Mouse (Mus musculus) macrophage (primary cell): ENCODE results near the gene Nid2. TPM values are rescaled to one million over a fixed set of nuclear protein-coding genes. Genes with fewer than 3 reads are reported as not detected.

Experiments
- H3K27ac ChIP-seq: fragments of 350-480 bp; formaldehyde crosslinking; 2 replicates; pipeline ENCODE4 v1.9.0; 2021
- H3K36me3 ChIP-seq: fragments of 350-480 bp; formaldehyde crosslinking; 2 replicates; pipeline ENCODE4 v1.9.0; 2021; ENCODE audit errors: inconsistent target
- H3K4me3 ChIP-seq: fragments of 350-480 bp; formaldehyde crosslinking; 2 replicates; pipeline ENCODE4 v1.9.0; 2021; ENCODE audit errors: inconsistent target
- H3K79me2 ChIP-seq: fragments of 350-480 bp; formaldehyde crosslinking; 2 replicates; pipeline ENCODE4 v1.9.0; 2021; ENCODE audit errors: inconsistent target
- WGBS: methylation state at CpG from one replicate; pipeline ENCODE4 v1.1.7; 2026; ENCODE audit warnings: inconsistent platforms; ENCODE audit not compliant: missing documents; 5-methylcytosine and 5-hydroxymethylcytosine counted together
- polyA plus RNA-seq: library from polyadenylated mRNA; stranded (reverse); fragments of 250-400 nt; gene quantifications from 3 replicates; pipeline ENCODE4 v1.2.4, GENCODE M21; 2018; ENCODE audit warnings: inconsistent platforms
- total RNA-seq, 78 experiments: library from RNA; depleted of rRNA; stranded (reverse); fragments of 250-400 nt; gene quantifications; 1 replicate in 9 of 78; 2 replicates in 24 of 78; 3 replicates in 43 of 78; 4 replicates in 2 of 78; pipeline ENCODE4 v1.2.4; 2018; ENCODE audit warnings: inconsistent platforms in 56 of 78

Gene Nid2
- 10 to 100 TPM in 1 of 26 experiments, 1 to 10 TPM in 2, under 1 TPM in 20, not detected in 3; 0.22 to 17.6 (median 0.67) TPM for total RNA-seq (2018; cell fraction: chromatin; rRNA removed)
- under 1 TPM; 0.06 to 0.48 (median 0.18) TPM for total RNA-seq (2018; cell fraction: cytosol; rRNA removed)
- total RNA-seq (2018; cell fraction: nucleus; rRNA removed), result 1 to 10 TPM in 5 of 26 experiments, under 1 TPM in 19, not detected in 2; 0.16 to 9.3 (median 0.48) TPM
- polyA plus RNA-seq, result 0.21 to 3.1 TPM (median 0.24 TPM) in 3 replicates

GRCm38 (mm10) chr14:19751025-19751771, at the start of gene Nid2:
Nid2 (plus strand) TSS chr14:19751265.
- H3K36me3 ChIP-seq, result no peaks in the 10 kb centered on the region
- WGBS, result 2% methylated on average over 44 of the region's 45 CpGs
- H3K27ac ChIP-seq, result no peak within 1 kb of the TSS
- H3K79me2 ChIP-seq, result no peaks in the 10 kb centered on the region
- H3K4me3 ChIP-seq, result peak within 1 kb of the TSS; percentile 40

- Histone ChIP-seq H3K27ac (no peak overlapping the region), H3K4me3 (no peak overlapping the region), H3K36me3 (no peaks in the 10 kb centered on the region), H3K79me2 (no peaks in the 10 kb centered on the region)
Observed at GRCm38 (mm10) chr14:19701546-19701945, 49.5 kb upstream of the Nid2 start.

- no peak overlapping the region for H3K4me3 ChIP-seq
- H3K79me2 ChIP-seq, result no peaks in the 10 kb centered on the region
- H3K27ac ChIP-seq, result no peak overlapping the region
- no peaks in the 10 kb centered on the region for H3K36me3 ChIP-seq
- 12% methylated on average over 16 of the region's 16 CpGs for WGBS
Observed at GRCm38 (mm10) chr14:19705649-19706048, 45.4 kb upstream of the Nid2 start.

- WGBS, result 0% methylated on average over 5 of the region's 5 CpGs
- no peak overlapping the region for H3K4me3 ChIP-seq
- no peaks in the 10 kb centered on the region for H3K36me3 ChIP-seq
- H3K79me2 ChIP-seq, result no peaks in the 10 kb centered on the region
- H3K27ac ChIP-seq, result no peak overlapping the region
Observed at GRCm38 (mm10) chr14:19706454-19706853, 44.6 kb upstream of the Nid2 start.

GRCm38 (mm10) chr14:19706997-19707396, 44.1 kb upstream of the Nid2 start:
- H3K27ac ChIP-seq, result no peak overlapping the region
- H3K79me2 ChIP-seq, result no peaks in the 10 kb centered on the region
- WGBS, result 86% methylated on average over 2 of the region's 2 CpGs
- no peaks in the 10 kb centered on the region for H3K36me3 ChIP-seq
- H3K4me3 ChIP-seq, result no peak overlapping the region

GRCm38 (mm10) chr14:19707721-19708507, 43.2 kb upstream of the Nid2 start:
- H3K4me3 ChIP-seq, result no peak overlapping the region
- H3K79me2 ChIP-seq, result no peaks in the 10 kb centered on the region
- WGBS, result 91% methylated on average over 10 of the region's 11 CpGs
- no peaks in the 10 kb centered on the region for H3K36me3 ChIP-seq
- no peak overlapping the region for H3K27ac ChIP-seq

GRCm38 (mm10) chr14:19709161-19709560, 41.9 kb upstream of the Nid2 start:
- 92% methylated on average over 9 of the region's 9 CpGs for WGBS
- no peaks in the 10 kb centered on the region for H3K79me2 ChIP-seq
- no peak overlapping the region for H3K4me3 ChIP-seq
- H3K36me3 ChIP-seq, result no peaks in the 10 kb centered on the region
- no peak overlapping the region for H3K27ac ChIP-seq

GRCm38 (mm10) chr14:19711771-19712170, 39.3 kb upstream of the Nid2 start:
- H3K4me3 ChIP-seq, result no peak overlapping the region
- no peaks in the 10 kb centered on the region for H3K79me2 ChIP-seq
- H3K36me3 ChIP-seq, result no peaks in the 10 kb centered on the region
- WGBS, result 82% methylated on average over 1 of the region's 1 CpGs
- no peak overlapping the region for H3K27ac ChIP-seq

GRCm38 (mm10) chr14:19713067-19713466, 38.0 kb upstream of the Nid2 start:
- H3K36me3 ChIP-seq, result no peaks in the 10 kb centered on the region
- WGBS, result 6% methylated on average over 3 of the region's 3 CpGs
- no peak overlapping the region for H3K27ac ChIP-seq
- no peak overlapping the region for H3K4me3 ChIP-seq
- no peaks in the 10 kb centered on the region for H3K79me2 ChIP-seq

- 93% methylated on average over 3 of the region's 3 CpGs for WGBS
- Histone ChIP-seq H3K4me3 (no peak overlapping the region), H3K79me2 (no peaks in the 10 kb centered on the region), H3K27ac (no peak overlapping the region), H3K36me3 (no peaks in the 10 kb centered on the region)
Observed at GRCm38 (mm10) chr14:19719077-19719476, 32.0 kb upstream of the Nid2 start.

GRCm38 (mm10) chr14:19720044-19720611, 30.9 kb upstream of the Nid2 start:
- no peaks in the 10 kb centered on the region for H3K36me3 ChIP-seq
- no peak overlapping the region for H3K27ac ChIP-seq
- H3K4me3 ChIP-seq, result no peak overlapping the region
- no peaks in the 10 kb centered on the region for H3K79me2 ChIP-seq
- 92% methylated on average over 2 of the region's 2 CpGs for WGBS

- Histone ChIP-seq H3K27ac (no peak overlapping the region), H3K36me3 (no peaks in the 10 kb centered on the region), H3K79me2 (no peaks in the 10 kb centered on the region), H3K4me3 (no peak overlapping the region)
- 94% methylated on average over 5 of the region's 5 CpGs for WGBS
Observed at GRCm38 (mm10) chr14:19728278-19728677, 22.8 kb upstream of the Nid2 start.

GRCm38 (mm10) chr14:19728737-19729136, 22.3 kb upstream of the Nid2 start:
- Histone ChIP-seq H3K4me3 (no peak overlapping the region), H3K36me3 (no peaks in the 10 kb centered on the region), H3K27ac (no peak overlapping the region), H3K79me2 (no peaks in the 10 kb centered on the region)
- WGBS, result 96% methylated on average over 7 of the region's 7 CpGs

GRCm38 (mm10) chr14:19732097-19732496, 19.0 kb upstream of the Nid2 start:
- Histone ChIP-seq H3K36me3 (no peaks in the 10 kb centered on the region), H3K27ac (no peak overlapping the region), H3K4me3 (no peak overlapping the region), H3K79me2 (no peaks in the 10 kb centered on the region)
- WGBS, result 69% methylated on average over 2 of the region's 2 CpGs
